Mouse (Mus musculus) forebrain, postnatal 0 days (tissue): Measurements from ENCODE around the gene Mindy1. TPM values are rescaled to one million over a fixed set of nuclear protein-coding genes. Genes with fewer than 3 reads are reported as not detected.
A peak's percentile ranks its signal among the peaks of the same experiment; 100 is the strongest.

Source experiments
- ATAC-seq: fragments of 200-750 bp; cut with Nextera tagmentation; 2 replicates; pipeline ENCODE4 v1.8.0; 2017; ENCODE audit warnings: mild to moderate bottlenecking, moderate library complexity
- DNase-seq: peaks from one replicate; pipeline ENCODE4 v3.0.0-alpha.2; 2015
- H3K27ac ChIP-seq: fragments of 300-500 bp; sonication (generic); 2 replicates; pipeline ENCODE4 v1.5.1; 2014; ENCODE audit warnings: low read depth, mild to moderate bottlenecking, antibody characterized with exemption, low read length, moderate library complexity, mixed read lengths
- H3K27me3 ChIP-seq: fragments of 300-500 bp; sonication (generic); 2 replicates; pipeline ENCODE4 v1.6.1; 2014; ENCODE audit warnings: mild to moderate bottlenecking, low read length, mixed read lengths; ENCODE audit not compliant: insufficient read depth
- H3K36me3 ChIP-seq: fragments of 300-500 bp; sonication (generic); 2 replicates; pipeline ENCODE4 v1.6.1; 2014; ENCODE audit warnings: mild to moderate bottlenecking, moderate library complexity; ENCODE audit not compliant: insufficient read depth
- H3K4me1 ChIP-seq: fragments of 300-500 bp; sonication (generic); 2 replicates; pipeline ENCODE4 v1.6.1; 2014; ENCODE audit warnings: antibody characterized with exemption; ENCODE audit not compliant: insufficient read depth
- H3K4me2 ChIP-seq: fragments of 300-500 bp; sonication (generic); 2 replicates; pipeline ENCODE4 v1.6.1; 2014; ENCODE audit warnings: low read depth, mild to moderate bottlenecking, moderate library complexity
- H3K4me3 ChIP-seq: fragments of 300-500 bp; sonication (generic); 2 replicates; pipeline ENCODE4 v1.5.1; 2014; ENCODE audit warnings: low read depth, low read length, mixed read lengths
- H3K9ac ChIP-seq: fragments of 300-500 bp; sonication (generic); 2 replicates; pipeline ENCODE4 v1.6.1; 2014; ENCODE audit warnings: mild to moderate bottlenecking
- H3K9me3 ChIP-seq: fragments of 300-500 bp; sonication (generic); 2 replicates; pipeline ENCODE4 v1.6.1; 2016; ENCODE audit warnings: low read length
- CTCF ChIP-seq: sonication (generic); IDR thresholded peaks from 2 replicates; pipeline ENCODE4 v1.5.1; 2016; ENCODE audit warnings: antibody characterized with exemption, control low read depth, low read depth
- WGBS: fragments of 180-500 bp; shearing (Covaris S2); extraction: QIAGEN DNeasy Blood & Tissue Kit; methylation state at CpG from one replicate; pipeline ENCODE4 v1.1.7; 2014; 5-methylcytosine and 5-hydroxymethylcytosine counted together
- polyA plus RNA-seq: library from polyadenylated mRNA; unstranded; fragments of >200 nt; fragmentation: Nextera tagmentation; extraction: Ambion mirVana; gene quantifications from 2 replicates; pipeline ENCODE4 v1.2.1, GENCODE M21; 2015
- total RNA-seq: library from RNA; depleted of rRNA; stranded (reverse); fragments of >200 nt; gene quantifications from 2 replicates; pipeline ENCODE4 v1.2.3, GENCODE M21; 2014; rRNA removed

Gene Mindy1
- total RNA-seq (29.5 and 35.4 TPM in 2 replicates), polyA plus RNA-seq (33.6 and 38.9 TPM in 2 replicates)

DNA sequence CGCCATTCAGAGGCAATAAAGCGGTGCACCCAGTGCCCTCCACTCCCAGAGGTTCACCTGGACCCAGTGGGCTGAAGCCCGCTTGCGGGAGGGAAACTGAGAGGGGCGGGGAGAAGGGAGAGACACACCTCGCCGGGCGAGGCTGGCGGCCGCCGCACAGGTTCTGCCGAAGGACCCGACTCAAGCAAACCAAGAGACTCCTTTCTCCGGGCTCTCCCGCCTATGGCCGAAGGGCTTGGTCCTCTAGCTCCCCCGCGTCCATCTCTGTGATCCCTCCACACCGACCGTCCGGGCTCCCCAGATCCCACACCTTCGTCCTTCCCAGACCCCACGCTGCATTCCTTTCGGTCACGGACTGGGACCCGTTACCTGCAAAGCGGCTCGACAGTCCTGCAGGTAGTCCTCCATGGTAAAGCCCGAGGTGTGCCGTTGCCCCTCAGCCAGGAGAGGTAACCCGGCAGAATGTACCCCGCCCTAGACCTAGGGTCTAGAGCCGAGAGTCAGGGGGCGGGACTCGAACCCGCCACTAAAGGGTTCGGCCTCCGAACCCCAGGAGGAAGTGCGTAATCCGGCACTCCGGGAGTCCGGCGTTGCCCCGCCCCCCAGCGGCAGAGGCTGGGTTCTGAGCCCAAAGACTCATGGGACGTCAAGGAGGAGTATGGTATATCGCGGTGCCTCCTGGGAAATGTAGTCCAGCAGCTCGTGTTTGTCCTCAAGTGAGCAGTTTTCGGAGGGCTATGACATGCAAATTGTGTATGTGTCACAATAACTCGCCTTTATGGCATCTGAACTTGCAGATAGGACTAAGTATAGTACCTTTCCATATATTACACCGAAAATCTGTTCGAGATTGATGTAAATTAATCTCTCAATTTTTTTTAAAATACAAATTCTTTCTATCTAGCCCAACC is at the start of gene Mindy1, which contains the start of gene Prune1:
Mindy1 (plus strand) TSS at position 130 of the 911 bp plus-strand sequence.
Prune1 (minus strand) TSS at position 861 of the 911 bp plus-strand sequence.
- peaks cover 11% of the 10 kb centered on the region for H3K4me1 ChIP-seq
- peak within 1 kb of the TSS; percentile 88 for H3K9ac ChIP-seq
- no peaks in the 10 kb centered on the region for H3K36me3 ChIP-seq
- WGBS: under 1% methylated on average over 53 of the region's 53 CpGs
- peak; percentile 96 for ATAC-seq
- no peaks in the 10 kb centered on the region for H3K27me3 ChIP-seq
- DNase-seq: peak; percentile 98
- peak within 1 kb of the TSS; percentile 66 for H3K4me3 ChIP-seq
- H3K9me3 ChIP-seq: no peaks in the 10 kb centered on the region
- H3K4me2 ChIP-seq: peak within 1 kb of the TSS; percentile 81
- H3K27ac ChIP-seq: peak within 1 kb of the TSS; percentile 83
- peak; percentile 57 for TF ChIP-seq CTCF

DNA sequence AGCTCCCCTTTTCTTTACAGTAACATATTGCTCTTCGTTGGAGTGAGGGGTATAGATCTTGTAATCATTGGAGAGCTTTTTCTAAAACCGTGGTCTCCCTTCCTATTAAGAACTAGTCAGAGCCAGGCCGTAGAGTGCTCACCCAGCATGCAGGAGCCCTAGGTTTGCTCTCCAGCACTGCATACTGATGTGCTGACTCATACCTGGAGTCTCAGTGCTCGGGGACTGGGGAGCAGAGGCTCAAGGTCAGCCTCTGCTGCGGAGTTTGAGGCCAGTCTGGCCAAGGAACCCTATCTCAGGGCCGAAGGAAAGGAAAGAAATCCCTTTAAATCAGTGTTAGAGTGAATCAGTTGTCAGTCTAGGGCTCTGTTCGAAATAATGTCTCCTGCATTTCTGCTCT is 48.4 kb upstream of the Mindy1 start:
- no peak for TF ChIP-seq CTCF
- no peak overlapping the region for H3K4me3 ChIP-seq
- WGBS: 91% methylated on average over 7 of the region's 7 CpGs
- no peak overlapping the region for H3K4me2 ChIP-seq
- H3K9me3 ChIP-seq: no peaks in the 10 kb centered on the region
- H3K36me3 ChIP-seq: peaks cover 56% of the 10 kb centered on the region
- no peak overlapping the region for H3K27ac ChIP-seq
- peaks cover 10% of the 10 kb centered on the region for H3K4me1 ChIP-seq
- ATAC-seq (no peak), DNase-seq (no peak)
- H3K27me3 ChIP-seq: no peaks in the 10 kb centered on the region
- H3K9ac ChIP-seq: no peak overlapping the region

DNA sequence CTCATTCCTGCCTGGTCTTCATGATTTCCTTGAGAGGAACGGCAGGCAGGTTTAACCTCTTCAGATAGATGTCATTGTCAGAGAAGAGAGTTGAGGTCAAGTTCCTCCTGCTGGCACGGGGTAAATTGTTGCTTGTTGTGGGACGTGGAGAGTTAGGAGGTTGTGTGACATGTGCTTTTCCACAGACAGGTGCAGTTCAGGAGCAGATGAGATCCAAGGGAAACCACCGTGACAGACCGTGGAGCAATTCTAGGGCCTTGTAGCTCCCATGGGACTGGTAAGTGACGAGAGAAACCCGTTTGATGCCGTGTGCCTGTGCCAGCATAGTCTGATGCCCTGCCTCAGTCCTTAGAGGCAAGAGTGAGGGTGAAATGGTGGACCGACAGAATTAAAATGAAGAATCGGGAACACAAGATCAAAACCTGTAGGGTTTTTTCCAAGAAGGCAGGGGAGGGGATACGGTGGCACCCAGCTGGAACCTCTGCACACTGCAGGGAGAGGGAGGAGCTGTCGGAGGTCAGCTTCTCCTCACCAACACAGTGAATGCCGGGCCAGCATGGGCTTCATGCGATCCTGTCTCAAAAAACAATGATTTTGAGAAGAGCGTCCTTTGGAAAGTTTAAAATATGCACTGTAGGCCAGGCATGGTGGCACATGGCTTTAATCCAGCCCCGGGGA is 47.7 kb upstream of the Mindy1 start:
- Histone ChIP-seq H3K4me2 (no peak overlapping the region), H3K9ac (no peak overlapping the region), H3K27me3 (no peaks in the 10 kb centered on the region), H3K9me3 (no peaks in the 10 kb centered on the region), H3K4me3 (no peak overlapping the region), H3K27ac (no peak overlapping the region), H3K4me1 (peaks cover 10% of the 10 kb centered on the region), H3K36me3 (peaks cover 59% of the 10 kb centered on the region)
- TF ChIP-seq CTCF: no peak
- ATAC-seq (no peak), DNase-seq (no peak)
- WGBS: 92% methylated on average over 16 of the region's 16 CpGs

DNA sequence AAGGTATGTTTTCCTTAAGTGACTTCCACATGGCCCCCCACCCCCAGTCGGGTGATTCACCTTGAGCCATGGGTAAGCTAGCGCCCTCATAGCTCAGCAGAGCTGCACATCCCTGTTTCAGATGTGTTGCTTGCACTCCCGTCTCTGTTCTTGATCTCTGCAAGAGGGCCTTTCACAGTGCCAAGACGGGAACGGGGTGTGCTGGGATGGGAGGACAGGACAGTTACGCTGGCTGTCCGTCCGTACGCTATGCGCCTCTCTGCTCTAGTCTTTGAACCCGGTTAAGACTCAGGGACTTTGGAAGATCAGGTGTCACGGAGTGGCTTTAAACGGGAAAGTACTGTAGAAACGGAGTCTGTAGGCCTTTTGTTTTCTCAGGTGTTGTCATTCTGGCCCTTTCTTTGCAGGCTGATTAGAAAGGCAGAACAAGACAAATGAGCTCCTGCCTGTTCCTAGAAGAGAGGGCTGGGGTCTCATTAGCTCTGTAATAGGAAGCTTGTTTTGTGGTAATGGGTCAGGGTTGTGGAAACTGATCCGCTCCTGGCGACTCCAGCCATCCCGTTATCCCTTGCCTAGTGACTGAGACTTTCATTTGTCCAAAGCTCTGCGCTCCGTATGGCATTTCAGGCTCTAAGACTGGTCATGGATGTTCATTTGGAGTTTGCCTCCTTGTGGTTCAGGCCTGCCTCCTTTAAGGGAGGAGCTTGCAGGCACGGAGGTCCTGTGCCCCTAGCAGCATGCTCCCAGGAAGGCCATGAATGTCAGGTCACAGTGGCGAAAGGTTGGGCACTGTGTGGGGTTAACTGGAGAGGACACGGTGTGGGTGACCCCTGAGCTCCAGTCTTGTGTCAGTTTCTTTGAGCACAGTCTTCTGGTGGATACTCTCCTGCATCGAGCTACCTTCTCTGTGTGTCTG is 45.5 kb upstream of the Mindy1 start:
- Histone ChIP-seq H3K4me2 (no peak overlapping the region), H3K9me3 (no peaks in the 10 kb centered on the region), H3K4me3 (no peak overlapping the region), H3K27me3 (no peaks in the 10 kb centered on the region), H3K27ac (no peak overlapping the region), H3K4me1 (peaks cover 2% of the 10 kb centered on the region; the same call in 1 of the 2 replicates), H3K36me3 (peaks cover 59% of the 10 kb centered on the region), H3K9ac (no peak overlapping the region)
- no peak for DNase-seq
- ATAC-seq: no peak
- TF ChIP-seq CTCF: no peak
- WGBS: 61% methylated on average over 23 of the region's 23 CpGs

DNA sequence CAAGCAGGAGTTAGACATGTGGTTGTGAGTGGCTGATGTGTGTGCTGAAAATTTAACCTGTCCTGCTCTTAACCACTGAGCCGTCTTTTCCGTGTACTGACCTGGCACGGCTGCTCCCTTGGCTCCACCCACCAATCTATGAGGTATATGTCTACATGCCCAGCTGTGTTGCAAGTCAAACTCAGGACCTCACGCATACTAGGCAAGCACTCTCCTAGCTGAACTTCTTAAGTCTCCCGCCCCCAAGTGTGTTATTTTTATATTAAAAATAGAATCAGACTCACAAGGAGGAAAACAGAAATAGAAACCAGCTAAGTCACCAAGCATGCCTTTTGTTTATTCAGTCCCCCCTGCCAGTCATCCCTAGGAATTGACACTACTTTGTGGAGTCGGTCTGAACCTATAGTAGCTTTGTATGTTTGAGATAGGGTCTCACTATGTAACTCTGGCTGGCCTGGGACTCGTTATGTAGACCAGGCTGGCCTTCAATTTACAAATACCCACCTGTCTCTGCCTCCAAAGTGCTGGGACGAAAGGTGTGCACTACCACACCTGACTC is 43.5 kb upstream of the Mindy1 start:
- DNase-seq (no peak), ATAC-seq (no peak)
- Histone ChIP-seq H3K36me3 (peaks cover 51% of the 10 kb centered on the region), H3K4me1 (no peaks in the 10 kb centered on the region), H3K27ac (no peak overlapping the region), H3K4me3 (no peak overlapping the region), H3K27me3 (no peaks in the 10 kb centered on the region), H3K9me3 (no peaks in the 10 kb centered on the region), H3K9ac (no peak overlapping the region), H3K4me2 (no peak overlapping the region)
- WGBS: 90% methylated on average over 8 of the region's 8 CpGs
- no peak for TF ChIP-seq CTCF

DNA sequence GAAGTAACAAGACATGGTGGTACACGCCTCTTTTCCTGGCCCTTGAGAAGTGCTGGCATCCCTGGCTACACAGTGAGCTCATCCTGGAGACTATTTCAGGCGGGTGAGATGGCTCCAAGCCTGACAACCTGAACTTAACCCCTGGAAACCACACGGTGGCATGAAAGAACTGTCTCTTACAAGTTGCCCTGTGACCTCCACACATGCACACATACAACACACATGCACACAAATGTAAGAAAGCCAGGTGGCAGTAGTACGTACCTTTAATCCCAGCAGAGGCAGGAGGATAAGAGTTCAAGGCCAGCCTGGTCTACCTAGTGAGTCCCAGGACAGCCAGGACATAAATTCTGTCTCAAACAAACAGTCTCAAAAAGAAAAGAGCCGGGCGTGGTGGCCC is 42.1 kb upstream of the Mindy1 start:
- ATAC-seq (no peak), DNase-seq (no peak)
- no peaks in the 10 kb centered on the region for H3K27me3 ChIP-seq
- H3K4me1 ChIP-seq: no peaks in the 10 kb centered on the region
- H3K4me3 ChIP-seq: no peak overlapping the region
- no peak overlapping the region for H3K27ac ChIP-seq
- H3K9ac ChIP-seq: no peak overlapping the region
- H3K36me3 ChIP-seq: peaks cover 39% of the 10 kb centered on the region
- no peaks in the 10 kb centered on the region for H3K9me3 ChIP-seq
- WGBS: 88% methylated on average over 6 of the region's 6 CpGs
- no peak overlapping the region for H3K4me2 ChIP-seq
- TF ChIP-seq CTCF: no peak
